Mouse (Mus musculus): ENCODE results near the gene Rasal3. TPM values are rescaled to one million over a fixed set of nuclear protein-coding genes. Genes with fewer than 3 reads are reported as not detected.
A peak's percentile ranks its signal among the peaks of the same experiment; 100 is the strongest.

Gene Rasal3
- polyA plus RNA-seq, 1 experiment from 2014 or later = 0.73 TPM

GRCm38 (mm10) chr17:32363821-32364301, 39.5 kb downstream of the Rasal3 start:
- no peaks in the 10 kb centered on the region for H3K9me3 ChIP-seq (ENCODE audit: control insufficient read depth, low read length)
- H3K27me3 ChIP-seq (replicated peaks; ENCODE audit: control insufficient read depth, insufficient read depth, low read length) = no peaks in the 10 kb centered on the region
- H3K36me3 ChIP-seq (ENCODE audit: control insufficient read depth, insufficient read depth) = peaks cover 28% of the 10 kb centered on the region
- 0% methylated on average over 43 of the region's 50 CpGs for WGBS
- ATAC-seq = peak; percentile 59
- H3K27ac ChIP-seq (ENCODE audit: low read length) = peak overlapping the region; percentile 69
- H3K4me2 ChIP-seq (ENCODE audit: low read length) = peak overlapping the region; percentile 95
- H3K4me3 ChIP-seq (replicated peaks; ENCODE audit: low read length) = peak overlapping the region; percentile 93
- H3K9ac ChIP-seq (replicated peaks; ENCODE audit: low read depth, low read length) = peak overlapping the region; percentile 93
- peaks cover 20% of the 10 kb centered on the region for H3K4me1 ChIP-seq (replicated peaks; ENCODE audit: control insufficient read depth, insufficient read depth, low read length)

GRCm38 (mm10) chr17:32362686-32363085, 40.7 kb downstream of the Rasal3 start:
- H3K4me2 ChIP-seq (ENCODE audit: low read length) = peak overlapping the region; percentile 95
- H3K9ac ChIP-seq (replicated peaks; ENCODE audit: low read depth, low read length) = no peak overlapping the region
- WGBS = 81% methylated on average over 4 of the region's 4 CpGs
- H3K4me3 ChIP-seq (replicated peaks; ENCODE audit: low read length) = no peak overlapping the region
- no peak for ATAC-seq
- no peaks in the 10 kb centered on the region for H3K27me3 ChIP-seq (replicated peaks; ENCODE audit: control insufficient read depth, insufficient read depth, low read length)
- H3K9me3 ChIP-seq (ENCODE audit: control insufficient read depth, low read length) = no peaks in the 10 kb centered on the region
- H3K36me3 ChIP-seq (ENCODE audit: control insufficient read depth, insufficient read depth) = peaks cover 37% of the 10 kb centered on the region
- peaks cover 20% of the 10 kb centered on the region for H3K4me1 ChIP-seq (replicated peaks; ENCODE audit: control insufficient read depth, insufficient read depth, low read length)
- H3K27ac ChIP-seq (ENCODE audit: low read length) = no peak overlapping the region

- Histone ChIP-seq H3K9ac (replicated peaks; ENCODE audit: low read depth, low read length) (no peak overlapping the region), H3K9me3 (ENCODE audit: control insufficient read depth, low read length) (no peaks in the 10 kb centered on the region), H3K27ac (ENCODE audit: low read length) (no peak overlapping the region), H3K27me3 (replicated peaks; ENCODE audit: control insufficient read depth, insufficient read depth, low read length) (no peaks in the 10 kb centered on the region), H3K4me1 (replicated peaks; ENCODE audit: control insufficient read depth, insufficient read depth, low read length) (peaks cover 19% of the 10 kb centered on the region), H3K4me2 (ENCODE audit: low read length) (no peak overlapping the region), H3K4me3 (replicated peaks; ENCODE audit: low read length) (no peak overlapping the region), H3K36me3 (ENCODE audit: control insufficient read depth, insufficient read depth) (peaks cover 55% of the 10 kb centered on the region)
- no peak for ATAC-seq
- WGBS = 84% methylated on average over 18 of the region's 18 CpGs
Measured at GRCm38 (mm10) chr17:32359928-32360327, 43.5 kb downstream of the Rasal3 start.

GRCm38 (mm10) chr17:32358943-32359340, 44.4 kb downstream of the Rasal3 start:
- Histone ChIP-seq H3K4me2 (ENCODE audit: low read length) (no peak overlapping the region), H3K27me3 (replicated peaks; ENCODE audit: control insufficient read depth, insufficient read depth, low read length) (no peaks in the 10 kb centered on the region), H3K4me1 (replicated peaks; ENCODE audit: control insufficient read depth, insufficient read depth, low read length) (peaks cover 22% of the 10 kb centered on the region), H3K9me3 (ENCODE audit: control insufficient read depth, low read length) (no peaks in the 10 kb centered on the region), H3K9ac (replicated peaks; ENCODE audit: low read depth, low read length) (no peak overlapping the region), H3K4me3 (replicated peaks; ENCODE audit: low read length) (no peak overlapping the region), H3K27ac (ENCODE audit: low read length) (no peak overlapping the region), H3K36me3 (ENCODE audit: control insufficient read depth, insufficient read depth) (peaks cover 59% of the 10 kb centered on the region)
- WGBS = 93% methylated on average over 6 of the region's 6 CpGs
- ATAC-seq = no peak

- H3K27ac ChIP-seq (ENCODE audit: low read length) = no peak overlapping the region
- no peak overlapping the region for H3K4me3 ChIP-seq (replicated peaks; ENCODE audit: low read length)
- no peak overlapping the region for H3K9ac ChIP-seq (replicated peaks; ENCODE audit: low read depth, low read length)
- H3K27me3 ChIP-seq (replicated peaks; ENCODE audit: control insufficient read depth, insufficient read depth, low read length) = no peaks in the 10 kb centered on the region
- 91% methylated on average over 7 of the region's 7 CpGs for WGBS
- ATAC-seq = no peak
- peaks cover 23% of the 10 kb centered on the region for H3K4me1 ChIP-seq (replicated peaks; ENCODE audit: control insufficient read depth, insufficient read depth, low read length)
- H3K9me3 ChIP-seq (ENCODE audit: control insufficient read depth, low read length) = no peaks in the 10 kb centered on the region
- H3K4me2 ChIP-seq (ENCODE audit: low read length) = no peak overlapping the region
- H3K36me3 ChIP-seq (ENCODE audit: control insufficient read depth, insufficient read depth) = peaks cover 61% of the 10 kb centered on the region
Measured at GRCm38 (mm10) chr17:32358192-32358942, 45.0 kb downstream of the Rasal3 start.

- Histone ChIP-seq H3K36me3 (ENCODE audit: control insufficient read depth, insufficient read depth) (peaks cover 61% of the 10 kb centered on the region), H3K4me2 (ENCODE audit: low read length) (no peak overlapping the region), H3K9ac (replicated peaks; ENCODE audit: low read depth, low read length) (no peak overlapping the region), H3K9me3 (ENCODE audit: control insufficient read depth, low read length) (no peaks in the 10 kb centered on the region), H3K27me3 (replicated peaks; ENCODE audit: control insufficient read depth, insufficient read depth, low read length) (no peaks in the 10 kb centered on the region), H3K4me3 (replicated peaks; ENCODE audit: low read length) (no peak overlapping the region), H3K4me1 (replicated peaks; ENCODE audit: control insufficient read depth, insufficient read depth, low read length) (peaks cover 13% of the 10 kb centered on the region), H3K27ac (ENCODE audit: low read length) (no peak overlapping the region)
- WGBS = 85% methylated on average over 24 of the region's 24 CpGs
- ATAC-seq = no peak
Measured at GRCm38 (mm10) chr17:32356766-32357760, 46.3 kb downstream of the Rasal3 start.

- H3K4me3 ChIP-seq (replicated peaks; ENCODE audit: low read length) = no peak overlapping the region
- H3K4me2 ChIP-seq (ENCODE audit: low read length) = no peak overlapping the region
- ATAC-seq = no peak
- peaks cover 11% of the 10 kb centered on the region for H3K4me1 ChIP-seq (replicated peaks; ENCODE audit: control insufficient read depth, insufficient read depth, low read length)
- 88% methylated on average over 9 of the region's 9 CpGs for WGBS
- H3K27me3 ChIP-seq (replicated peaks; ENCODE audit: control insufficient read depth, insufficient read depth, low read length) = no peaks in the 10 kb centered on the region
- no peak overlapping the region for H3K27ac ChIP-seq (ENCODE audit: low read length)
- H3K9ac ChIP-seq (replicated peaks; ENCODE audit: low read depth, low read length) = no peak overlapping the region
- H3K9me3 ChIP-seq (ENCODE audit: control insufficient read depth, low read length) = no peaks in the 10 kb centered on the region
- H3K36me3 ChIP-seq (ENCODE audit: control insufficient read depth, insufficient read depth) = peaks cover 57% of the 10 kb centered on the region
Measured at GRCm38 (mm10) chr17:32356281-32356680, 47.1 kb downstream of the Rasal3 start.

- Histone ChIP-seq H3K4me2 (ENCODE audit: low read length) (no peak overlapping the region), H3K36me3 (ENCODE audit: control insufficient read depth, insufficient read depth) (peaks cover 49% of the 10 kb centered on the region), H3K9ac (replicated peaks; ENCODE audit: low read depth, low read length) (no peak overlapping the region), H3K4me3 (replicated peaks; ENCODE audit: low read length) (no peak overlapping the region), H3K27ac (ENCODE audit: low read length) (no peak overlapping the region), H3K27me3 (replicated peaks; ENCODE audit: control insufficient read depth, insufficient read depth, low read length) (no peaks in the 10 kb centered on the region), H3K4me1 (replicated peaks; ENCODE audit: control insufficient read depth, insufficient read depth, low read length) (peaks cover 13% of the 10 kb centered on the region), H3K9me3 (ENCODE audit: control insufficient read depth, low read length) (no peaks in the 10 kb centered on the region)
- ATAC-seq = no peak
- WGBS = 93% methylated on average over 6 of the region's 6 CpGs
Measured at GRCm38 (mm10) chr17:32355031-32355430, 48.4 kb downstream of the Rasal3 start.

- no peak overlapping the region for H3K4me2 ChIP-seq (ENCODE audit: low read length)
- peak overlapping the region; percentile 51 for H3K27ac ChIP-seq (ENCODE audit: low read length)
- whole genome bisulfite sequencing = 60% methylated on average over 5 of the region's 5 CpGs
- H3K9me3 ChIP-seq (ENCODE audit: control insufficient read depth, low read length) = no peaks in the 10 kb centered on the region
- no peak for ATAC-seq
- H3K4me3 ChIP-seq (replicated peaks; ENCODE audit: low read length) = no peak overlapping the region
- H3K27me3 ChIP-seq (replicated peaks; ENCODE audit: control insufficient read depth, insufficient read depth, low read length) = no peaks in the 10 kb centered on the region
- peak overlapping the region; percentile 16; the same call in 1 of the 2 replicates for H3K9ac ChIP-seq (replicated peaks; ENCODE audit: low read depth, low read length)
- peaks cover 20% of the 10 kb centered on the region for H3K4me1 ChIP-seq (replicated peaks; ENCODE audit: control insufficient read depth, insufficient read depth, low read length)
- peaks cover 42% of the 10 kb centered on the region for H3K36me3 ChIP-seq (ENCODE audit: control insufficient read depth, insufficient read depth)
Measured at GRCm38 (mm10) chr17:32354211-32354610, 49.2 kb downstream of the Rasal3 start.
